Mouse (Mus musculus): ENCODE measurements at regions not wholly inside any gene's neighbourhood (a gene's known extent, or its start where the extent isn't known, plus 50 kb on each side); places are given as distances from the start of the nearest gene placed in this dataset.

- H3K4me1 ChIP-seq (replicated peaks; ENCODE audit: control insufficient read depth, insufficient read depth, low read length), result no peaks in the 10 kb centered on the region
- no peak for ATAC-seq (ENCODE audit: low read depth)
- H3K9ac ChIP-seq (ENCODE audit: low read length), result no peak overlapping the region
- H3K9me3 ChIP-seq (ENCODE audit: control insufficient read depth, low read length), result no peaks in the 10 kb centered on the region
- no peaks in the 10 kb centered on the region for H3K36me3 ChIP-seq (ENCODE audit: control insufficient read depth, insufficient read depth, low read length)
- H3K27me3 ChIP-seq (ENCODE audit: control insufficient read depth, insufficient read depth, low read depth, low read length), result no peaks in the 10 kb centered on the region
- 83% methylated on average over 2 of the region's 2 CpGs for WGBS
- H3K4me2 ChIP-seq (ENCODE audit: low read depth, low read length), result no peak overlapping the region
- no peak overlapping the region for H3K27ac ChIP-seq (ENCODE audit: low read length)
- H3K4me3 ChIP-seq (ENCODE audit: low read length), result no peak overlapping the region
Observed at GRCm38 (mm10) chr9:85546226-85546625, 202.9 kb downstream of the Ibtk start.

- ATAC-seq (ENCODE audit: low read depth), result no peak
- Histone ChIP-seq H3K4me2 (ENCODE audit: low read depth, low read length) (no peak overlapping the region), H3K9ac (ENCODE audit: low read length) (no peak overlapping the region), H3K9me3 (ENCODE audit: control insufficient read depth, low read length) (no peaks in the 10 kb centered on the region), H3K27ac (ENCODE audit: low read length) (no peak overlapping the region), H3K4me1 (replicated peaks; ENCODE audit: control insufficient read depth, insufficient read depth, low read length) (no peaks in the 10 kb centered on the region), H3K36me3 (ENCODE audit: control insufficient read depth, insufficient read depth, low read length) (no peaks in the 10 kb centered on the region), H3K27me3 (ENCODE audit: control insufficient read depth, insufficient read depth, low read depth, low read length) (no peaks in the 10 kb centered on the region), H3K4me3 (ENCODE audit: low read length) (no peak overlapping the region)
- 74% methylated on average over 1 of the region's 1 CpGs for WGBS
Observed at GRCm38 (mm10) chr9:85545566-85545965, 203.6 kb downstream of the Ibtk start.

- Histone ChIP-seq H3K4me2 (ENCODE audit: low read depth, low read length) (no peak overlapping the region), H3K9ac (ENCODE audit: low read length) (no peak overlapping the region), H3K27me3 (ENCODE audit: control insufficient read depth, insufficient read depth, low read depth, low read length) (no peaks in the 10 kb centered on the region), H3K36me3 (ENCODE audit: control insufficient read depth, insufficient read depth, low read length) (no peaks in the 10 kb centered on the region), H3K4me1 (replicated peaks; ENCODE audit: control insufficient read depth, insufficient read depth, low read length) (no peaks in the 10 kb centered on the region), H3K27ac (ENCODE audit: low read length) (no peak overlapping the region), H3K4me3 (ENCODE audit: low read length) (no peak overlapping the region), H3K9me3 (ENCODE audit: control insufficient read depth, low read length) (no peaks in the 10 kb centered on the region)
- ATAC-seq (ENCODE audit: low read depth), result no peak
- WGBS, result 53% methylated on average over 3 of the region's 3 CpGs
Observed at GRCm38 (mm10) chr9:85538557-85538956, 210.6 kb downstream of the Ibtk start.

GRCm38 (mm10) chr9:85528421-85528820, 201.3 kb upstream of the Tent5a start:
- Histone ChIP-seq H3K36me3 (ENCODE audit: control insufficient read depth, insufficient read depth, low read length) (no peaks in the 10 kb centered on the region), H3K27me3 (ENCODE audit: control insufficient read depth, insufficient read depth, low read depth, low read length) (no peaks in the 10 kb centered on the region), H3K9me3 (ENCODE audit: control insufficient read depth, low read length) (no peaks in the 10 kb centered on the region), H3K4me1 (replicated peaks; ENCODE audit: control insufficient read depth, insufficient read depth, low read length) (no peaks in the 10 kb centered on the region), H3K4me2 (ENCODE audit: low read depth, low read length) (no peak overlapping the region), H3K9ac (ENCODE audit: low read length) (no peak overlapping the region), H3K27ac (ENCODE audit: low read length) (no peak overlapping the region), H3K4me3 (ENCODE audit: low read length) (no peak overlapping the region)
- ATAC-seq (ENCODE audit: low read depth), result no peak
- 63% methylated on average over 3 of the region's 3 CpGs for whole genome bisulfite sequencing

- Histone ChIP-seq H3K4me3 (ENCODE audit: low read length) (no peak overlapping the region), H3K36me3 (ENCODE audit: control insufficient read depth, insufficient read depth, low read length) (no peaks in the 10 kb centered on the region), H3K9ac (ENCODE audit: low read length) (no peak overlapping the region), H3K4me2 (ENCODE audit: low read depth, low read length) (no peak overlapping the region), H3K9me3 (ENCODE audit: control insufficient read depth, low read length) (no peaks in the 10 kb centered on the region), H3K27ac (ENCODE audit: low read length) (no peak overlapping the region), H3K27me3 (ENCODE audit: control insufficient read depth, insufficient read depth, low read depth, low read length) (no peaks in the 10 kb centered on the region), H3K4me1 (replicated peaks; ENCODE audit: control insufficient read depth, insufficient read depth, low read length) (no peaks in the 10 kb centered on the region)
- no peak for ATAC-seq (ENCODE audit: low read depth)
Observed at GRCm38 (mm10) chr9:85524733-85525132, 197.6 kb upstream of the Tent5a start.

- Histone ChIP-seq H3K27ac (ENCODE audit: low read length) (no peak overlapping the region), H3K27me3 (ENCODE audit: control insufficient read depth, insufficient read depth, low read depth, low read length) (no peaks in the 10 kb centered on the region), H3K4me3 (ENCODE audit: low read length) (no peak overlapping the region), H3K36me3 (ENCODE audit: control insufficient read depth, insufficient read depth, low read length) (no peaks in the 10 kb centered on the region), H3K4me2 (ENCODE audit: low read depth, low read length) (no peak overlapping the region), H3K4me1 (replicated peaks; ENCODE audit: control insufficient read depth, insufficient read depth, low read length) (no peaks in the 10 kb centered on the region), H3K9ac (ENCODE audit: low read length) (no peak overlapping the region), H3K9me3 (ENCODE audit: control insufficient read depth, low read length) (no peaks in the 10 kb centered on the region)
- ATAC-seq (ENCODE audit: low read depth), result no peak
- 57% methylated on average over 2 of the region's 2 CpGs for WGBS
Observed at GRCm38 (mm10) chr9:85521342-85521741, 194.2 kb upstream of the Tent5a start.

- H3K27ac ChIP-seq (ENCODE audit: low read length), result no peak overlapping the region
- ATAC-seq (ENCODE audit: low read depth), result no peak
- H3K9me3 ChIP-seq (ENCODE audit: control insufficient read depth, low read length), result no peaks in the 10 kb centered on the region
- no peaks in the 10 kb centered on the region for H3K27me3 ChIP-seq (ENCODE audit: control insufficient read depth, insufficient read depth, low read depth, low read length)
- WGBS, result 76% methylated on average over 6 of the region's 6 CpGs
- no peaks in the 10 kb centered on the region for H3K4me1 ChIP-seq (replicated peaks; ENCODE audit: control insufficient read depth, insufficient read depth, low read length)
- no peak overlapping the region for H3K9ac ChIP-seq (ENCODE audit: low read length)
- no peak overlapping the region for H3K4me3 ChIP-seq (ENCODE audit: low read length)
- no peaks in the 10 kb centered on the region for H3K36me3 ChIP-seq (ENCODE audit: control insufficient read depth, insufficient read depth, low read length)
- H3K4me2 ChIP-seq (ENCODE audit: low read depth, low read length), result no peak overlapping the region
Observed at GRCm38 (mm10) chr9:85520941-85521340, 193.8 kb upstream of the Tent5a start.

- Histone ChIP-seq H3K27me3 (ENCODE audit: control insufficient read depth, insufficient read depth, low read depth, low read length) (no peaks in the 10 kb centered on the region), H3K4me2 (ENCODE audit: low read depth, low read length) (no peak overlapping the region), H3K4me1 (replicated peaks; ENCODE audit: control insufficient read depth, insufficient read depth, low read length) (no peaks in the 10 kb centered on the region), H3K9me3 (ENCODE audit: control insufficient read depth, low read length) (no peaks in the 10 kb centered on the region), H3K27ac (ENCODE audit: low read length) (no peak overlapping the region), H3K4me3 (ENCODE audit: low read length) (no peak overlapping the region), H3K9ac (ENCODE audit: low read length) (no peak overlapping the region), H3K36me3 (ENCODE audit: control insufficient read depth, insufficient read depth, low read length) (no peaks in the 10 kb centered on the region)
- WGBS, result 75% methylated on average over 4 of the region's 4 CpGs
- no peak for ATAC-seq (ENCODE audit: low read depth)
Observed at GRCm38 (mm10) chr9:85499006-85499405, 171.9 kb upstream of the Tent5a start.

GRCm38 (mm10) chr9:85497348-85497747, 170.2 kb upstream of the Tent5a start:
- WGBS, result 100% methylated on average over 1 of the region's 1 CpGs
- Histone ChIP-seq H3K4me1 (replicated peaks; ENCODE audit: control insufficient read depth, insufficient read depth, low read length) (no peaks in the 10 kb centered on the region), H3K9me3 (ENCODE audit: control insufficient read depth, low read length) (no peaks in the 10 kb centered on the region), H3K36me3 (ENCODE audit: control insufficient read depth, insufficient read depth, low read length) (no peaks in the 10 kb centered on the region), H3K4me2 (ENCODE audit: low read depth, low read length) (no peak overlapping the region), H3K9ac (ENCODE audit: low read length) (no peak overlapping the region), H3K4me3 (ENCODE audit: low read length) (no peak overlapping the region), H3K27me3 (ENCODE audit: control insufficient read depth, insufficient read depth, low read depth, low read length) (no peaks in the 10 kb centered on the region), H3K27ac (ENCODE audit: low read length) (no peak overlapping the region)
- no peak for ATAC-seq (ENCODE audit: low read depth)

GRCm38 (mm10) chr9:85496506-85497239, 169.5 kb upstream of the Tent5a start:
- Histone ChIP-seq H3K4me2 (ENCODE audit: low read depth, low read length) (no peak overlapping the region), H3K9ac (ENCODE audit: low read length) (no peak overlapping the region), H3K27ac (ENCODE audit: low read length) (no peak overlapping the region), H3K27me3 (ENCODE audit: control insufficient read depth, insufficient read depth, low read depth, low read length) (no peaks in the 10 kb centered on the region), H3K4me1 (replicated peaks; ENCODE audit: control insufficient read depth, insufficient read depth, low read length) (no peaks in the 10 kb centered on the region), H3K9me3 (ENCODE audit: control insufficient read depth, low read length) (no peaks in the 10 kb centered on the region), H3K36me3 (ENCODE audit: control insufficient read depth, insufficient read depth, low read length) (no peaks in the 10 kb centered on the region), H3K4me3 (ENCODE audit: low read length) (no peak overlapping the region)
- no peak for ATAC-seq (ENCODE audit: low read depth)
- WGBS, result 48% methylated on average over 8 of the region's 8 CpGs
